Mouse (Mus musculus): ENCODE data around the gene Tnks1bp1. TPM values are rescaled to one million over a fixed set of nuclear protein-coding genes. Genes with fewer than 3 reads are reported as not detected.

Gene Tnks1bp1
- polyA plus RNA-seq, 1 experiment, result 8.0 TPM

DNA sequence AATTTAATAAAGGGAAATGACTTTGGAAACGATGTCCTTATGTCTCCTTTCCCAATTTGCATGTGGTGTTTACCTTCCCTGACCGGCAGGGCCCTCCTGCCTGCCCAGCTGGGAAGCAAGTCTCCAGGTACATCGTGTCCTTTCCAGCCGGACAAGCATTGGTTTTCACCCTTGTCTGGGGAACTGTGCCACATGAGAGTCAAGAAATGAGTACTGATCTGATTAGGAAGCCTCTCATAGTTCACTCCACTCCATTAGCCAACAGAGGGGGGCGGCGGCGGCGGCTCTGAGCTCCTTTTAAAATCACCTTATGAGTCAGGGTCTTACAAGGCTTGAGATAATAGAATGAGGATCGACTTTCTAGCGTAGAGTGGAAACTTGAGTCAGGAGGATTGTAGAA lies 741 bp upstream of the Tnks1bp1 start:
- Histone ChIP-seq H3K4me1 (ENCODE audit: control insufficient read depth, insufficient read depth, low read length) (no peaks in the 10 kb centered on the region; the same call in 1 of the 2 replicates), H3K27ac (ENCODE audit: control insufficient read depth, insufficient read depth, low read depth, low read length, poor library complexity) (no peak overlapping the region), H3K4me3 (replicated peaks; ENCODE audit: control insufficient read depth, low read depth, low read length) (no peak overlapping the region)
- no peak for TF ChIP-seq POLR2A (IDR thresholded peaks at IDR 0.05; ENCODE audit: borderline replicate concordance, control insufficient read depth, low read depth, low read length)
- no peak for TF ChIP-seq CTCF (IDR thresholded peaks at IDR 0.05; ENCODE audit: control insufficient read depth, insufficient read depth, low read length)
- WGBS, result 78% methylated on average over 10 of the region's 10 CpGs

GRCm38 (mm10) chr2:85048168-85048751 lies 438 bp downstream of the Tnks1bp1 start:
- 1% methylated on average over 34 of the region's 44 CpGs for WGBS
- H3K4me1 ChIP-seq (ENCODE audit: control insufficient read depth, insufficient read depth, low read length), result no peaks in the 10 kb centered on the region; the same call in 1 of the 2 replicates
- H3K27ac ChIP-seq (ENCODE audit: control insufficient read depth, insufficient read depth, low read depth, low read length, poor library complexity), result no peak overlapping the region
- TF ChIP-seq POLR2A (IDR thresholded peaks at IDR 0.05; ENCODE audit: borderline replicate concordance, control insufficient read depth, low read depth, low read length), result 0 out of 2 replicates have a peak, but pooled peaks have one; percentile 1
- no peak for TF ChIP-seq CTCF (IDR thresholded peaks at IDR 0.05; ENCODE audit: control insufficient read depth, insufficient read depth, low read length)
- peak overlapping the region; percentile 54 for H3K4me3 ChIP-seq (replicated peaks; ENCODE audit: control insufficient read depth, low read depth, low read length)

DNA sequence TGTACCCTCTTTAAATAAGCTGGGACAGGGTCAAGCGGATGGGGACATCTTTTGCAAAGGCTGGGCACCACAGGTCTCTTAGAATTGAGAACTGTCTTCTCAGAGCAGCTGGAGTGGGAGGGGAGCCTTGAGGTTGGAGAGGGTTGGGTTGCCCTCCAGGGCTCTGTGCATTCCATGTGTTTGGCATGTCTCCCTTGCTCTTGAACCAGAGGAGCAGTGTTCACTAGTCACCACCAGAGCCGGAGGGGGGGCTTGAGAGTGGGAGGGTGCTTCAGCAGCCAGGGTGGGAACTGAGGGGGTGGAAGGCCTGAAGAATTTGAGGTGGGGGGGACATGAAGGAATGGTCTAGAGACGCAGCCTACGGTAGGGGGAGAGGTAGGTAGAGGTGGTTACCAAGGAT lies 1.5 kb downstream of the Tnks1bp1 start:
- WGBS, result 89% methylated on average over 4 of the region's 4 CpGs
- Histone ChIP-seq H3K4me3 (replicated peaks; ENCODE audit: control insufficient read depth, low read depth, low read length) (no peak overlapping the region), H3K4me1 (ENCODE audit: control insufficient read depth, insufficient read depth, low read length) (no peaks in the 10 kb centered on the region; the same call in 1 of the 2 replicates), H3K27ac (ENCODE audit: control insufficient read depth, insufficient read depth, low read depth, low read length, poor library complexity) (no peak overlapping the region)
- TF ChIP-seq CTCF (IDR thresholded peaks at IDR 0.05; ENCODE audit: control insufficient read depth, insufficient read depth, low read length) (no peak), POLR2A (IDR thresholded peaks at IDR 0.05; ENCODE audit: borderline replicate concordance, control insufficient read depth, low read depth, low read length) (no peak)

- H3K4me1 ChIP-seq (ENCODE audit: control insufficient read depth, insufficient read depth, low read length), result no peaks in the 10 kb centered on the region; the same call in 1 of the 2 replicates
- WGBS, result 72% methylated on average over 10 of the region's 10 CpGs
- no peak overlapping the region for H3K4me3 ChIP-seq (replicated peaks; ENCODE audit: control insufficient read depth, low read depth, low read length)
- H3K27ac ChIP-seq (ENCODE audit: control insufficient read depth, insufficient read depth, low read depth, low read length, poor library complexity), result no peak overlapping the region; the same call in 1 of the 2 replicates
- TF ChIP-seq POLR2A (IDR thresholded peaks at IDR 0.05; ENCODE audit: borderline replicate concordance, control insufficient read depth, low read depth, low read length), result no peak
- TF ChIP-seq CTCF (IDR thresholded peaks at IDR 0.05; ENCODE audit: control insufficient read depth, insufficient read depth, low read length), result no peak
Measured at GRCm38 (mm10) chr2:85050001-85050634, 2.3 kb downstream of the Tnks1bp1 start.

DNA sequence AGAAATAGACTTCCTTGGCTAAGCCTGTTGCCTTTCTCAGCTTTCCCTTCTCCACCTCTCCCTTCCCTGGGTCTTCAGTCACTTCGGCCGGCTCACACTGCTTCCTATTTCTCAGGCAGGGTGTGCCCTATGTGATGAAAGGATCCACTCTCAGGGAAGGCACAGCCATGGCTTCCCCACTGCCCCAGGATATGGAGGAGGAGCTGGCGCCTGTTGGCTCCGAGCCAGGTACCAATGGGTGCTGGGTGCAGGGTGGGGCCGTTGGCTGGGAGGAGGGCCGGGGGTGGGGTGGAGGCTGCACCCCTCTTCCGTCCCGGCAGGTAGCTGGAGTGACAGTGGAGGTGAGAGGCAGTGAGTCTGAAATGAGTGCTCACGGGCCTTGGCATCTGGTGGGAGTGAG lies 2.9 kb downstream of the Tnks1bp1 start:
- 49% methylated on average over 9 of the region's 9 CpGs for WGBS

GRCm38 (mm10) chr2:85053192-85053816 lies 5.5 kb downstream of the Tnks1bp1 start:
- H3K27ac ChIP-seq (ENCODE audit: control insufficient read depth, insufficient read depth, low read depth, low read length, poor library complexity), result no peak overlapping the region
- H3K4me3 ChIP-seq (replicated peaks; ENCODE audit: control insufficient read depth, low read depth, low read length), result no peak overlapping the region
- TF ChIP-seq POLR2A (IDR thresholded peaks at IDR 0.05; ENCODE audit: borderline replicate concordance, control insufficient read depth, low read depth, low read length) (no peak), CTCF (IDR thresholded peaks at IDR 0.05; ENCODE audit: control insufficient read depth, insufficient read depth, low read length) (no peak)
- 81% methylated on average over 5 of the region's 5 CpGs for WGBS
- H3K4me1 ChIP-seq (ENCODE audit: control insufficient read depth, insufficient read depth, low read length), result no peaks in the 10 kb centered on the region; the same call in 1 of the 2 replicates

More for the DNA sequence above, 2.9 kb downstream of the Tnks1bp1 start:
- Histone ChIP-seq H3K4me3 (replicated peaks; ENCODE audit: control insufficient read depth, low read depth, low read length) (no peak overlapping the region), H3K27ac (ENCODE audit: control insufficient read depth, insufficient read depth, low read depth, low read length, poor library complexity) (no peak overlapping the region; the same call in 1 of the 2 replicates), H3K4me1 (ENCODE audit: control insufficient read depth, insufficient read depth, low read length) (no peaks in the 10 kb centered on the region; the same call in 1 of the 2 replicates)
- TF ChIP-seq CTCF (IDR thresholded peaks at IDR 0.05; ENCODE audit: control insufficient read depth, insufficient read depth, low read length) (no peak), POLR2A (IDR thresholded peaks at IDR 0.05; ENCODE audit: borderline replicate concordance, control insufficient read depth, low read depth, low read length) (no peak)

- 59% methylated on average over 5 of the region's 5 CpGs for WGBS
- TF ChIP-seq CTCF (IDR thresholded peaks at IDR 0.05; ENCODE audit: control insufficient read depth, insufficient read depth, low read length) (no peak), POLR2A (IDR thresholded peaks at IDR 0.05; ENCODE audit: borderline replicate concordance, control insufficient read depth, low read depth, low read length) (no peak)
Measured at GRCm38 (mm10) chr2:85056711-85057110, 8.9 kb downstream of the Tnks1bp1 start.

DNA sequence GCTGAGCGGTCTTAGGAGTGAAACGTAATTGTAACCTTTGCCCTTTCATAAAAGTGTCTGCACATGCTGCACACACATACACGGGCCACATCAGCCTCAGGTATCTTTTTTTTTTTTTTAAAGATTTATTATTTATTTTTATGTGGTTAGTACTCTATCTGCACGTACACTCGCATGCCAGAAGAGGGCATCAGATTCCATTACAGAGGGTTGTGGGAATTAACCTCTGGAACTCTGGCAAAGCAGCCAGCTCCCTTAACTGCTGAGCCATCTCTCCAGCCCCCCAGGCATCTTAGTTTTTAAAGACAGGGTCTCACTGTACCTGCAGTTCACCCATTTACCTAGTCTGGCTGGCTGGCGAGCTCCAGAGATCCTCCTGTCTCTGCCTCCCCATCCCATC lies 11.9 kb downstream of the Tnks1bp1 start:
- no peak for TF ChIP-seq POLR2A (IDR thresholded peaks at IDR 0.05; ENCODE audit: borderline replicate concordance, control insufficient read depth, low read depth, low read length)
- no peak for TF ChIP-seq CTCF (IDR thresholded peaks at IDR 0.05; ENCODE audit: control insufficient read depth, insufficient read depth, low read length)
- Histone ChIP-seq H3K4me3 (replicated peaks; ENCODE audit: control insufficient read depth, low read depth, low read length) (no peak overlapping the region), H3K27ac (ENCODE audit: control insufficient read depth, insufficient read depth, low read depth, low read length, poor library complexity) (no peak overlapping the region), H3K4me1 (ENCODE audit: control insufficient read depth, insufficient read depth, low read length) (no peaks in the 10 kb centered on the region)
- 81% methylated on average over 6 of the region's 6 CpGs for WGBS

More at GRCm38 (mm10) chr2:85056711-85057110, 8.9 kb downstream of the Tnks1bp1 start:
- no peaks in the 10 kb centered on the region for H3K4me1 ChIP-seq (ENCODE audit: control insufficient read depth, insufficient read depth, low read length)
- H3K27ac ChIP-seq (ENCODE audit: control insufficient read depth, insufficient read depth, low read depth, low read length, poor library complexity), result no peak overlapping the region
- no peak overlapping the region for H3K4me3 ChIP-seq (replicated peaks; ENCODE audit: control insufficient read depth, low read depth, low read length)
